Mouse (Mus musculus) kidney, postnatal 14 days (tissue): Measurements from ENCODE around the gene Fgfr2.

Experiments used
- DNase-seq: peaks from one replicate; pipeline ENCODE4 v3.0.0; 2022; ENCODE audit warnings: mixed read lengths

The Fgfr2 gene

DNA sequence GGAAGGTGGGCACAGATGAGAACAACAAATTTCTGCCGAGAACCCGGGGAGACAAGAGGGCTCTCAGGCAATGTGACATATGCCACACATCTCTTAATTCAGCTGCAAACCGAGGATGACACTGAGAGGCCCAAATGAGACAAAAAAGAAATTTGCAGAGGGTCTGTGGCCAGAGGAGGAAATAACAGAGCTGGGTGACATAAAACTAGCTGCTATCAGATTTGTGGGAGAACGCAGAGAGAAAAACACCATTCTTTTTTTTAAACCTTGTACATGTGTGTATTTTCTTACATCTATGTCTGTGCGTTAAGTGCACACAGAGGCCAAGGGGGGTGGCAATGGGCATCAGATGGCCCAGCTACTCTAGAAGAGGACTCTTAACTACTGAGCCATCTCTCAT is 328.0 kb downstream of the Fgfr2 start:
- DNase-seq = no peak

DNA sequence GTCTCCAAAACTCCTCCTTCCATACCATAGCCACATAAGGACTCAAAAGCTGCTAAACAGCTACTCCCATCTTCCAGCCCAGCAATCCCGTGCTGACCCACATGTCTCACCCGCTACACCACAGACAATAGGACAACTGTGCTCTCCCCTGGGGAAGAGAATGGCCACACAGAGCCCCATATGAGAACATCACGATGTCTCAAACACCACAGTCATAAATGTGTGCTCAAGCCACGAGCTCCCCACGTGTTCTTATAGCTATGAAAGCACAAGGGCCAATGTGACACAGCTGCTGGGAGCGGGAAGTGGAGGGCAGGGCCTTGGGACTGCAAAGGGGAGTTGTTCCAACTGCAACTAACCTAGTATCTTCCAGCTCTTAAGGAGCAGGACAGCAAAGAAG is 329.7 kb downstream of the Fgfr2 start:
- DNase-seq = no peak

DNA sequence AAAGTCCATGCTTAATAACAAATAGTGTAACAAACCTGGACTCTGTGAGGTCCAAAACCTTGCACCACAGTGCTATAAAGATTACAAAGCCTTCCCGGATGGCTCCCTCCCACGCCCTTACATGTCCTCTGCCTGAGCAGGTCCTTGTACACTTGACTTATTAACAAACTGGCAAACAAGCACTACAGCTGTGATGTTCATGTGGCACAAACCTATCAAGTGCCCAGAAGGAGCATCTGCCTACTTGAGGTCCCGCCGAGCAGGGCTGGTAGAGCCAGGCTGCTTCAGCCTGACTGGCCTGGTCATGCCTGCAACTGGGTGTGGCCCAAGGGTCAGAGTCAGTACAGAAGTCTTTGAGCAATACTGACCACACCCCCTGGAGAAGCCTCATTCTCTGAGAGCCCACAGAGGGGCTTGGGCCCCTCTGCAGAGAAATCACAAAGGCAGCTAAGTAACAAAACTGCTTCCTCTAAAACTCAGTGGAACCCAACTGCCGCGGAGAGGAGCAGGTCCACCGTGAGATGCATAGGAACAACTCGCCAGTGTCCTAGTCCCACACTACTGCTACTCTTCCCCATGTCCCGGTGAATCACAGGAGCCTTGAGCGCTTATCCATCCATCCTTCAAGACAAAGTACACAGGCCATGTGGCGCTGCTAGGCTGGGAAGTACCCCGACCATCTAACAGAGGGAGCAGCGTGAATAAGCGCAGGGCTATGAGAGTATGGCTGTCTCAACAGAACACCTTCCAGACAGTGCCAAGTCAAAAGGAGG is 332.5 kb downstream of the Fgfr2 start:
- DNase-seq = no peak

DNA sequence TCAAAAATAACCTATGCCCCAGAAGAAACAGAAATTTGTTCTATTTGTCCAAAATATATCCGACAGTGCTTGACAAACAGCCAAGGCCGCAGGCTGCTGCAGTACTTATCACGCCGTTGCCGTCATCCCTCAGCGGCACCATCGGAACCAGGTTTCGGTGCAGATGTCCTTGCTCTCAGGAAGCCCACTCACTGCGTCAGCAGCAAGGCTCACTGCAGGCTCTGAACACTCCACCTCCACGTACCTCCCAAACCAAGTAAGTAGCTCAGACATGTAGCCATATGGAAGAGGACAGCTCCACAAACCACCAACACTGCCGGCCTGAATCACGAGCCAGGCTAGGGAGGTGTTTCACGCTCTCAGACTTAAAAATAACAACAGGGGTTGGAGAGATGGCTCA is 334.3 kb downstream of the Fgfr2 start:
- no peak for DNase-seq

DNA sequence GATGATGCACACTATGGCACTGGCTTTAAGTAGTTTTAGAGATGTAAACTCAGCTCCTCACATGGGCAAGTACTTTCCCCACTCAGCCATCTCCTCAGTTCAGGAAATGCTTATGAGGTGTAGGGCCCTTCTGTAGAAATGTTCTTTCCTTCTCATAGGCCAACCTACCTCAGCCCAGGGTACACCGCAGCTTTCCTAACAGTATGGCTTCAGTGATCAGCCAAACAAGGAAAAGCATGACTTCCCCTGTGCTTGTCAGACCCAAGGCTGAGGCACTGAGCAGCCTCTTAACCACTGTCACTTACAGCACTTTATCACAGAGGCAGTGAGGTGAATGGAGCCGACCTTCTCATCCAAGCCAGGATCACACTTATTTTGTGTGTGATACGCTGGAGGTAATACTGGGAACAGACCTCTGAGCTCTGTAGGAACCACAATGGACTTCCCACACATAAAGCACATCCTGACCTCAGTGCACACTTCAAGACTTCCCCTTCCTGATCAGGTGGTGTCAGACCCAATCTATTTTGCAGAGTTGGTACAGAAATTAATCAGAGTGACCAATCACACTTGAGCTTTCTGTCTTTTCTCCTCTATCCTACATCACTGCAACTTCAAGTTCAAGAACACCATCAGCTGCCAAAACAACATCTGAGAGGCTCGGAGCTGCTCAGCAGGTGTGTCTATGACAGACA is 335.5 kb downstream of the Fgfr2 start:
- no peak for DNase-seq

DNA sequence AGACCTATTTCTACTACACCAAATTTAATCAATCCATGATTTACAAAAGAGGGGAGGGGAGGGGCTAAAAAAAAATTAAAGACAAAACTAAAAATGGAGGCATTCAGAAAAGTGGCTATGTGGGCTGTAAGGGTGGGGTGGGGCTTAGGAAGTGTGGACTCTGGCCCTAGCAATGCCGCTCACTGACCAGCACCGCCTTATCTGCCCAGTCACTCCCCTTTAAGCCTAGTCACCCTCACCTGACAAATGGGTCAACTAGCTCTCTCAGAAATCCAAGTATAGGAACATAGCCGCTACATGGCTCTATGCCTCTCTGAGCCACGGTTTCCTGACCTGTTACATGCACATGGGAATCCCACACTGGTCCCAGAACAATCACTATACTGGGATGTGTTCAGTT is 336.1 kb downstream of the Fgfr2 start:
- no peak for DNase-seq

DNA sequence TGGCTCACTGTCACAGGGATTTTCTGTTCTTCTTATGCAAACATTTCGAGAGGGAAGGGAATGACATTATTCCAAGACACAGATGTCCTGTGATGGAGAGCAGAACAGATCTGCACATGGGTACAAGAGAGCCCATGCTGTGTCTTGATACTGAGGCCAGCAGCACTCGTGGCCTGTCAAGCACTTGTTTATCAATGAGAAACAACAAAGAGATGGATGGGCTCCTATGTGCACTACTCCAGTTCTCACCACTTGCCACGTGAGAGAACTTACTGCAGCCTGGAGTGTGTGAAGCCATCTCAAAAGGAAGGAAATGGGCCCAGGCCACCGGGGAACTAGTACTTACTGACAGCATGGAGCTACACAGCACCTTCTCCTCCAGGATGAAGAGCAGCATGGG is 336.6 kb downstream of the Fgfr2 start:
- no peak for DNase-seq

DNA sequence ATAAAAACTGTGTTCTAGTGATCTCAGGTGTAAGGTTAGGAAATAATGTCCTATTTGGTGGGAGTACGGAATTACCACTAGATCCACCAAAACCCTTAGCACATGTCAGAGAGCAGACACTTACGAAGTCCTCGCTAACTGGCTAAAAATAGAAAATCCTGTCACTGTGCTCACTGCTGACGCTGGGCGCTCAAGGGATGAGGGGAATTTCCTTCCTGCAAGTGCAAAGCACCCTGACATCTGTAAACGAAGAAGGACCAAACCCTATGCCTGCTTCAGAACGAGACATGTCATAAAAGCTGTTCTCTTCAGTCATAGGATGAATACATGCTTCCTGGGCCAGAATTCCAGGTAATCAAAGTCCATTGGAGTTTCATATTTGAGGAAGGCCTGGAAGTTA is 337.1 kb downstream of the Fgfr2 start:
- DNase-seq = peak; percentile 63

DNA sequence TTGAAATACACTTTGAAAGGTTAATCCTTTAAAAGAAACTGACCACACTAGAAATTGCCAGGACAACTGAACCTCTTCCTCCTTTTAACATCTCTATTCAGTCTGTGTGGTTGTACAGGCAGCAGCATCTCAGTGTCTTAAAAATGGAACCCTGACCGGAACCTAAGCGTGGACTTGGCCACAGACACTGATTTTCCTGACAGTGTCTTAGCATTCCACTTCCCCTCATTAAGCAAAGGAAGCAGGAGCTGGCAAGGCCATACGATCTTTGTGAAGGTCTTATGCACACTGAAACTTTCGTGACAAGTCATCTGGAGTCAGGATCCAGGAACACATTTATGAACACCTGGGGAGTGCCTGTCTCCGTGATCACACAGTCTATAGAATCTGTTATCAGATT is 339.0 kb downstream of the Fgfr2 start:
- peak; percentile 56 for DNase-seq

DNA sequence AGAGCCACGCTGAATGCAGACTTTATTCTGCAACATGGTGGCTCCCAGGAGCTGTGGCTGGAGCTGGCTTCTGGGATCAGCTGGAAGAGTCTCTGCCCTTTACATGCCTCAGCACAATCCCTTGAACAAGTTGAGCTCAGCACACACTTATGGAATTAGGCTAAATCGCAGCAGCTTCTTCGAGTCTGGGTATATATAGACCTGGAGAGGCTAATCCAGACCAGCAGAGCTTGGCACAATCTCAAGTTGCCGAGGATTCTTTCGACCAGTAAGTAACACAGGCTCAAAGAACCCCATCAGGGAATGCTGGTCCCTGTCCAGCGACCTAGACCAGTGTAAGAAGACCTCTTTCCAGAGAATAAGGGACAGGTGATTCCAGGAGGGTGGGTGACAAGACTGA is 341.3 kb downstream of the Fgfr2 start:
- no peak for DNase-seq

DNA sequence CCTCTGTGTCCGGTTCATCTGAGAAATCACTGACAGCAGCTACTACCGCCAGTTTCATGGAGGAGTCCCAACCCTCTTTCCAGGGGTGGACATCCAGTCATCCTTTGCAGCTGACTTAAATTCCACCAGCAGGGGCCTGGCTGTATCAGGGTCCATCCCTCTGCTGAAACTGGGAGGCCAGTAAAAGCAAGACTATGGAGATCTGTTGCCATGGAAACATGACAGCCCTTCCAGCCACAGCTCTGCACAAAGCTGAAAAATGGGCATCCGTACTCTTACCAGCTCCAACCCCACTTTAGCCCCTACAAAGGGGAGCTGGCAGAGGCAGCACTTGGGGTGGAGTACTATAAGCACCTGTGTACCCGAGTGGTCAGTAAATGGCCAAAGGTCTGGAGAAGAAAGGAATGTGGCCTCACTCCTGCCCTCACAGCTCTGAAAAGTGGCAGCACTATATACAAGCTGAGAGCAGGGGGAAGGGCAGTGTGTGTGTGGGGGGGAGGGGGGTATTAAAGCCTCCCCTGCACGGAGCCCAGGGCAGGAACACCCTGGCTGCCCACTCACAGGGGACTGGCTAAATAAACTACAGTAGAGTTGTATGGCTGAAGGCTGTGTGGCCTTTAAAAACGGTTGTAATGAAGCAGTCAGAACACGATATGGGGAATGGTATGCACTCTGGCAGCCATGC is 341.9 kb downstream of the Fgfr2 start:
- DNase-seq = peak; percentile 48

DNA sequence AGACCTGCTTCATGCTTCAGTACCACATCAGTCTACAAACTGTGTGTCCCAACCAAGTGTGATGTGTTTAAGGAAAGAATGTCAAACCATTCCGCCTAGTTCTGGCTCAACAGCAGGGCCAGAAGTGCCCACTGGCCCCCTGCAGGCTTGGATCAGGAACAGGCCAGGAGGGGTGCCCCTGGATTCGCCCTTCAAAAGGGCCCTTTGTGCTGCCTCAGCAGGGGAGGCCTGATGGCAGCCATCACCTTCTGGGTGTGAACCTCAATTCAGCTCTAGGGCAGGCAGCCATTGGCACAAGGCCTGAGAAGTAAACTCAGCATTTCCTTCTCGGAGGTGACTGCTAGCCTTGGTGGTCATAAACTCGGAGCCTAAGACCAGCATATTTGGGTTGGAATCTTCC is 342.5 kb downstream of the Fgfr2 start:
- DNase-seq = peak; percentile 73

DNA sequence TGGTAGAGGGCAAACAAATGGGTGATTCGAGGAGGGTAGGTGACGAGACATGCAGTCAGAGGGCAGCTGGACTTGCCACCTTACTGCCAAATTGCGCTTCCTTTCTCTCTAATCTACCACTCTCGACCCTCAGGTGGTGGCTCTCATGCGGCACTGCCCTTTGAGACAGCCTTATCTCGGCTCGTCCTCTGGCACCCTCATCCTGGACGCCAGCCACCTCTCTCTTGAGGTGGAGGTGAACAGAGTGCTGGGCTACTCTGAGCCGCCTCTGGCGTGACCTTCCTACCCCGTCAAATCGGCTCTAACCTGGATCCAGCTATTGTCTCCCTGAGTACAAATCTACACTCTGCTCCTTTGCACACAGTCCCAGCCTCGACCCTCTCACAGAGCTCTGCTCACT is 344.5 kb downstream of the Fgfr2 start:
- no peak for DNase-seq

DNA sequence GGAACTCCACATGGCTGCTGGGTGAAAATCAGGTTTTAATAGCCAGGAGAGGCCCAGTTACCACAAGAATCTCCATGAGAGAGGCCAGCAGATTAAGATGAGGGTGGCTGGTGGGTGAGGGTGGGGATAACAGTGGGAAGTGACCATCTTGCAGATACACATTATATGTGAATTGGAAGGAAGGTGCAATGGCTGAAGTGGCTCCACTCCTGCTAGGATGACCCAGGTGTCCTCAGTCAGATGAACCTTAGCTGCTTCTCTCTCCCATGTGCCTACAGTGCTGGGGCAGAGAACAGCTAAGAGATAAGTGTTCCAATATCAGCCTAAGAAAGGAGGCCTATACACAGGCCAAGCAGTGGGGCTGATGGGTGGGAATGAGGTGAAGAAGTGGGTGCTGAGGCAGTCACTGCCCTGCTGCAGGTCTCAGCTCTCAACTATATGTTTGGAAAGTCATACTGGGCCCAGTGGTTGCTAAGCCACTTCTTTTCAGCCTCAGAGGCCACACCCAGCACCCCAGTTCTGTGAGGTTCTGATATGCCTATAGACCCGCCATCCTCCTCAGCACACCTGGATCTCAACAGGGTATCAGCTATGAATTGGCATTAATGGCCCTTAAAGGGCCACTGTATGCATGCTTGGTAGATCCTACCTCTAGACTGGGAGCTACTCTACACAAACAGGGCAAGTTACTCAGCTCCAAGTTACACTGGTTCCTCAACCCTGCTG is 345.3 kb downstream of the Fgfr2 start:
- no peak for DNase-seq

DNA sequence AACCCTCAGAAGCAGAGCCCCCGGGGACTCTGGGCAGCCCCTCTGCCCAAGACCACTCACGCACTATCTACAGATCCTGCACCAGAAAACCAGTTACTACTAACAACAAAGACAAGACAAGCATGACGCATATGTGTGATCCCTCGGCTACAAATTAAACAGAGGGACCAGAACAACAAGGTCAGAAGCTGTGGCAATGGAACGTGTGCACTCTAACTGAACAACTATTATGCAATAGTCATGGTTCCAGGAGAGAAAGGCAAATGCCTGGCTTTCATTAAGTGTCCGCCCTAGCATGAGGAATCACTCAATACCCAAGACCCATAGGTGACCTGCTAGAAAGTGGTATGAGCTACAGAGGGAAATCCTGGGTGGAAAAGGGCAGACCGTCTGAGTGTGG is 346.0 kb downstream of the Fgfr2 start:
- no peak for DNase-seq

DNA sequence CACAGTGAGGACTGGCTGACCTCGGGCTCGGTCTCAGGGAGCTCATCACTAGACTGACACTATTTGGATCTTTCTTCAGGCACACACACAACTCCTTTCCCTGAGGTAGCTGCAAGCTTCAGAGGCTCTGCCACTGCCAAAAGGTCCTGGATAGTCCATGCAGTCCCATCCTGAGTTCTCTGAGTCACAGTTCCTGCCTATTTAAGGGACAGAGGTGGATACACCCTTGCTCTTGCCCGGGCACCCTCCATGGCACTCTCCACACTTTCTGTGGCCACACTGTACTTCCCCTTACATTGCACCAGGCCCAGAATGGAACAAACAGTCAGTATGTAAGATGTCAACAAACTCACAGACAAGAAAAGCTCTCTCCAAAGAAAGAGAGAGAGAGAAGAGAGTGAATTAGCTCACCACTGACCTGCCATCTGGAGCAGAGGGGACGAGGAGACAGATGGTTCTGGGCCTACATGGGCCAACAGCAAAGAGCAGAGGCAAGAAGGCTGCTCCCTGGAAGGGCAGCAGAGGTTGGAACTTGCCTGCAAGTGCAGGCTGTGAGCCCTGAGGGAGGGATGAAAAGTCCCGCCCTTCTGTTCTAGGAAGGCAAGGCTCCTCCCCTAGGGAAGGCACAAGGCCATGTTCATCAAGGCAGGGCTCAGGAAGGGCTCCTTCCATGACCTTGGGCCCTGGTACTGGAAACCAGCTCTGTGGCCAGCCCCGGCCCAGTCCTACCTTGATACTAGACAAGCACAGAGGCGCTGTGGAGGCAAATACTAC is 346.6 kb downstream of the Fgfr2 start:
- DNase-seq = no peak

DNA sequence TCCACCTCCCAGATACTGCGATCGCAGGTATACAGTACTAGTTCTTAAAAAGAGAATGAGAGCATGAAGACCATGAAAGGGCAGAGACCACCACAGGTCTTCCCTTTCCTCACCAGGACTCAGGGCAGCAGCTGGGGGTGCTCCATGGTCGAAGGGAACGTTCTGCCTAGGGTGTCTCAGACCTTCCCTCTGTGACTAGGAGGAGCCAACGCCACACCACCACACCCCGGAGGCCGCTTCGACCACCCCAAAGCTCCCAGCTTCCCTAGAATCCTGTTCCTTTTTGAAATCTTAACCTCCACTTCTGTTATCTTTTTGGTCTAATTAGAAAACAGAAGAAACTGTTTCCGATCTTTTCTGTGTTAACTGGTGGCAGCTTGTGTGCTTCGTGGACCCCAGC is 347.2 kb downstream of the Fgfr2 start:
- no peak for DNase-seq

DNA sequence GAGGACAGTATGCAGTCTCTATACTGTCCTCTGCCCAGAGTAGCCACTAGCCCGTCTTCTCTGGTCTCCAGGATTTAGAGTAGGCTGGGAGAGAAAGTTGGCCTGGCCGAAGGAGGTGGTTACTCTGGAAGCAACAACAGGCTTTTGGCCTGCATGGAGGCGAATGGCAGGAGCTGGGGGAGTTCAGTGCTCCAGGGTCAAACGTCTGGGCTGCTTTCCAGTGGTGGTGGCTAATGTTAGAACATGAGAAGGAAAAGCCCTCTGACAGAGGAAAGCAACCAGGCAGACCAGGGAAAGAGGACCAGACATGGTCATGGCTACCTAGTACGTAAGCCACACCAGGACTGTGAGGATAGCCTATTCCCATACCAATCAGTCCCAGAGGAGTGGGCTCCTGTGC is 347.8 kb downstream of the Fgfr2 start:
- DNase-seq = peak; percentile 82

DNA sequence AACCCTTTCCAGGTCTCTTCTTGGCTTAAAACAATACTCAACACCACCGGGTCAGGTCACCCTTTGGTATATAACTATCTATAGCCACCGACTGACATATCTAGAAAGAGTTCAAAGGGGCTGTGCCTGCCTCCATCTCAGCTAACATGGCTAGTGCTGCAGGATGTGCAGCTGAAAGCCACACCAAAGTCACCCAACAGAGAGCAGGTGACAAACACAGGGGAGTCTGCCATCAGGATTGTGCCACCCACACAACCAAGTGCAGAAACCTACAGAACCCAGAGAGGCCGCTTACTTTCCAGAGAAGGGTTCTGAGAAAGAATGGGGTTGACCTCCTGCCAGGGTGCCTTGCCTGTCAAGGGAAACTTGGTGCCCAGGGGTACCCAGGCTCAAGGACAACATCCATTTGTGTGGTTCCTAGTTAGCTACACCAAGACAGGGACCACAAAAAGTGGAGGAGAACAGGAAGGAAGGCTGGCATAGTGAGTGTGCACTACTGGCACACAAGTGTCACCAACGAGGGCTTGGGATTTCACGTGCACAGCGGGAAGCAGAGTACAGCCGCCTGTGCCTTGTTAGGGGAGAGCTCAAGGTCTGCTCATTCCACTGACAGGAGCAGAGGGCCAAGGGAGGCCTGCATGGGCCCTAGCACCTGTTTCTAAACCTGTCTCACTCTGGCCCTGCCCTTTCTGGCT is 350.0 kb downstream of the Fgfr2 start:
- no peak for DNase-seq

DNA sequence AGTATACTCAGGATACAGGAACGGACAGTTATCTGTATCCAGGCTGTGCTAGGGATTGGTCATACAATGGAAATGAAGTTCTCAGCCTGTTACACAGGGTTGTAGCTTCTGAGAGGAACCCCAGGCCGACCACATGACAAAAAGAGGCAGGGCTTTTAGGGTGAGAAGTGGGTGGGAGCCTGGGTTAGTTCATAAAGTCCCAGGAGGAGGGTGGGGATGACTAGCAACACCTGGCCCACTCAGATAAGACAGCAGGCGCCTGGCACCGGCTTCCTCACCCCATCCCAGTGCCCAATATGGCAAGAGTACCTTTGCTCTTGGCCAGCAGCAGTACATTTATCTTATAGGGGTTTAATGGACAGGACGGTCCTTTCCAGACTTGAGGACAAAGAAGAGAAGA is 350.7 kb downstream of the Fgfr2 start:
- DNase-seq = no peak

DNA sequence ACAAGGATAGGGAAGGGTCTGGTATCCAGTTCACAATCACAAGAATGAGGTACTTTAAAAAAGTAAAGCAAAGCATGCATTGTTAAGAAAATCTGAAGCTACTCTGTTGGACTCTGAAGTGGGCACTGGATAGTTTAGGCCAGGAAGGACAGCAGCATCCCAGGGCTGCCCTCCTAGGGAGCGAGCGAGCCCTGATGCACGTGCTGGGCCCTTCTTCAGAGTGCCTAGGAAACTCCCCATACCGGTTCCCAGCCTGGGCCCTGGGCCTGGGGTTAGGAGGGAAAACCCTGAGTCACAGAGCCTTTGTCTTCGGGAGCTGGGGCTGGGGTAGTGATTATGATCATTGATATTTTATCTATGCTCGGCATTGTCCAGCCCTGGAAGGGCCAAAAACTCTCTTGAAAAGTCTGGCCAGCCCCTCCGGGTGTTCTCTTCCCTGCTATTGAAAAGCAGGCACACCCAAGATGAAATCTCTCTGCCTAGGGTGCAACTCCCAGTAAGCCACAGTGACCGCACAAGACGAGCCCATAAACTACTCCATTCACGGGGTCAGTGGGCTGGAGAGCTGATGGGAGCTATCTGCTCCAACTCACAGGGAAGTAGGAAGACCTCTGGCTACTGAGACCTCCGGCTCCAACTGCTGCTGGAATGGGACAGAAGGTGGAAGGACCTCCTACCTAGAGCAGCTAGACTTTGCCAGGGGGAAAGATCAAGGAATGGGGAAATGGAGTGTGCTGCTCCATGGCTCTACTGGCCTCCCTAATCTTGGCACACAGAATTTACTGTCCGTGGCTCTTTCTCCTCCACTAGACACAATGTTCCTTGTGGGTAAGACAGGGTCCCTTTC is 354.4 kb downstream of the Fgfr2 start:
- no peak for DNase-seq
